Mouse (Mus musculus) gonadal fat pad, adult 2 months (tissue): ENCODE data around the gene Mbtps2. TPM values are rescaled to one million over a fixed set of nuclear protein-coding genes. Genes with fewer than 3 reads are reported as not detected.

Experiments used
- DNase-seq: peaks from one replicate; pipeline ENCODE4 v3.0.0-alpha.2; 2012; ENCODE audit warnings: low read depth
- polyA plus RNA-seq: library from polyadenylated mRNA; depleted of rRNA; stranded (reverse); fragments of >200 nt; gene quantifications from 2 replicates; pipeline ENCODE4 v1.2.3, GENCODE M21; 2012; rRNA removed

Gene Mbtps2
- polyA plus RNA-seq, 1 experiment: 7.7 TPM

GRCm38 (mm10) chrX:157501871-157502270, 96.6 kb downstream of the Mbtps2 start:
- no peak for DNase-seq

- no peak for DNase-seq
These were observed 98.5 kb downstream of the Mbtps2 start for GRCm38 (mm10) chrX:157500004-157500403.

- no peak for DNase-seq
These were observed 105.4 kb downstream of the Mbtps2 start for GRCm38 (mm10) chrX:157493159-157493558.

- DNase-seq: no peak
These were observed 106.4 kb downstream of the Mbtps2 start, which contains the start of gene Sms for GRCm38 (mm10) chrX:157491944-157492726. Gene Sms, minus strand, starts transcription at chrX:157492287.

- DNase-seq: no peak
These were observed 107.2 kb downstream of the Mbtps2 start for GRCm38 (mm10) chrX:157491145-157491935.

GRCm38 (mm10) chrX:157490769-157491144, 107.8 kb downstream of the Mbtps2 start:
- DNase-seq: no peak

GRCm38 (mm10) chrX:157489871-157490721, 108.4 kb downstream of the Mbtps2 start:
- no peak for DNase-seq

GRCm38 (mm10) chrX:157488831-157489230, 109.7 kb downstream of the Mbtps2 start:
- DNase-seq: no peak

GRCm38 (mm10) chrX:157486765-157487164, 111.8 kb downstream of the Mbtps2 start:
- no peak for DNase-seq

Other genes with a start within 250 kb of the Mbtps2 start
- gene Phex, start 183.4 kb downstream of the Mbtps2 start, polyA plus RNA-seq: 0.05 TPM in 1 of 2 replicates, not detected in the other
- 5.2 and 5.7 TPM in 2 replicates for gene Sms, start 106.4 kb downstream of the Mbtps2 start, polyA plus RNA-seq
- gene Yy2, start 29.7 kb downstream of the Mbtps2 start, polyA plus RNA-seq: not detected in 2 replicates
- gene Smpx, start 100.2 kb upstream of the Mbtps2 start, polyA plus RNA-seq: 0.25 and 4.0 TPM in 2 replicates
- gene Klhl34, start 219.7 kb upstream of the Mbtps2 start, polyA plus RNA-seq: not detected in 2 replicates